Mouse (Mus musculus) heart, postnatal 0 days (tissue): ENCODE measurements around the gene Kcne3. TPM values are rescaled to one million over a fixed set of nuclear protein-coding genes. Genes with fewer than 3 reads are reported as not detected.

Source experiments
- ATAC-seq: fragments of 200-750 bp; cut with Nextera tagmentation; 2 replicates; pipeline ENCODE4 v1.8.0; 2017; ENCODE audit warnings: low read depth, moderate number of reproducible peaks, moderate library complexity; ENCODE audit not compliant: insufficient read depth
- DNase-seq: peaks from one replicate; pipeline ENCODE4 v3.0.0-alpha.2; 2016; ENCODE audit warnings: low spot score
- H3K27ac ChIP-seq: fragments of 300-500 bp; sonication (generic); 2 replicates; pipeline ENCODE4 v1.5.1; 2014; ENCODE audit warnings: low read depth, mild to moderate bottlenecking
- H3K27me3 ChIP-seq: fragments of 300-500 bp; sonication (generic); 2 replicates; pipeline ENCODE4 v1.6.1; 2014; ENCODE audit warnings: low read length, mixed read lengths; ENCODE audit not compliant: control insufficient read depth, insufficient read depth
- H3K36me3 ChIP-seq: fragments of 300-500 bp; sonication (generic); replicated peaks from 2 replicates; pipeline ENCODE4 v1.6.1; 2014; ENCODE audit warnings: low read length, mixed read lengths; ENCODE audit not compliant: control insufficient read depth, insufficient read depth
- H3K4me1 ChIP-seq: fragments of 300-500 bp; sonication (generic); 2 replicates; pipeline ENCODE4 v1.6.1; 2014; ENCODE audit warnings: antibody characterized with exemption; ENCODE audit not compliant: control insufficient read depth, insufficient read depth
- H3K4me2 ChIP-seq: fragments of 300-500 bp; sonication (generic); 2 replicates; pipeline ENCODE4 v1.6.1; 2014; ENCODE audit warnings: low read depth, mild to moderate bottlenecking, low read length, moderate library complexity
- H3K4me3 ChIP-seq: fragments of 300-500 bp; sonication (generic); 2 replicates; pipeline ENCODE4 v1.5.1; 2014; ENCODE audit warnings: low read depth, low read length
- H3K9ac ChIP-seq: fragments of 300-500 bp; sonication (generic); replicated peaks from 2 replicates; pipeline ENCODE4 v1.6.1; 2014; ENCODE audit warnings: low read depth, low read length, mixed read lengths
- H3K9me3 ChIP-seq: fragments of 300-500 bp; sonication (generic); replicated peaks from 2 replicates; pipeline ENCODE4 v1.6.1; 2016; ENCODE audit warnings: low read length; ENCODE audit not compliant: control insufficient read depth
- CTCF ChIP-seq: IDR thresholded peaks from 2 replicates; pipeline ENCODE4 v1.5.1; 2016; ENCODE audit warnings: antibody characterized with exemption, control low read depth, low read depth
- EP300 ChIP-seq: IDR thresholded peaks from 2 replicates; pipeline ENCODE4 v1.6.1; 2016; ENCODE audit warnings: antibody characterized with exemption, low read depth
- WGBS: fragments of 180-500 bp; shearing (Covaris S2); extraction: QIAGEN DNeasy Blood & Tissue Kit; methylation state at CpG from one replicate; pipeline ENCODE4 v1.1.7; 2014; 5-methylcytosine and 5-hydroxymethylcytosine counted together
- polyA plus RNA-seq: library from polyadenylated mRNA; unstranded; fragments of >200 nt; fragmentation: Nextera tagmentation; extraction: Ambion mirVana; gene quantifications from 2 replicates; pipeline ENCODE4 v1.2.1, GENCODE M21; 2015
- total RNA-seq: library from RNA; depleted of rRNA; stranded (reverse); fragments of >200 nt; gene quantifications from 2 replicates; pipeline ENCODE4 v1.2.3, GENCODE M21; 2014; ENCODE audit warnings: low replicate concordance

The Kcne3 gene
- total and polyA plus RNA-seq, 2 experiments from 2014 or later = 0.99 to 3.3 TPM

- Histone ChIP-seq H3K27me3 (no peaks in the 10 kb centered on the region), H3K4me2 (no peak overlapping the region), H3K9ac (no peak overlapping the region), H3K4me3 (no peak overlapping the region), H3K4me1 (peaks cover 10% of the 10 kb centered on the region; the same call in 1 of the 2 replicates), H3K9me3 (no peaks in the 10 kb centered on the region), H3K36me3 (no peaks in the 10 kb centered on the region), H3K27ac (no peak overlapping the region)
- TF ChIP-seq CTCF (no peak), EP300 (no peak)
- WGBS = 58% methylated on average over 3 of the region's 3 CpGs
- DNase-seq (no peak), ATAC-seq (no peak)
Observed at GRCm38 (mm10) chr7:100203616-100204015, 27.3 kb downstream of the Kcne3 start.

- H3K4me3 ChIP-seq = no peak overlapping the region
- ATAC-seq (no peak), DNase-seq (no peak)
- TF ChIP-seq CTCF = no peak
- TF ChIP-seq EP300 = no peak
- 84% methylated on average over 6 of the region's 6 CpGs for WGBS
- no peak overlapping the region for H3K9ac ChIP-seq
- H3K27me3 ChIP-seq = no peaks in the 10 kb centered on the region
- H3K27ac ChIP-seq = no peak overlapping the region
- H3K4me2 ChIP-seq = no peak overlapping the region
- no peaks in the 10 kb centered on the region for H3K9me3 ChIP-seq
- H3K36me3 ChIP-seq = no peaks in the 10 kb centered on the region
- H3K4me1 ChIP-seq = peaks cover 10% of the 10 kb centered on the region; the same call in 1 of the 2 replicates
Observed at GRCm38 (mm10) chr7:100204871-100205270, 28.6 kb downstream of the Kcne3 start.

GRCm38 (mm10) chr7:100206144-100206543, 29.8 kb downstream of the Kcne3 start:
- Histone ChIP-seq H3K4me2 (no peak overlapping the region), H3K36me3 (no peaks in the 10 kb centered on the region), H3K4me1 (peaks cover 10% of the 10 kb centered on the region; the same call in 1 of the 2 replicates), H3K27ac (no peak overlapping the region), H3K27me3 (no peaks in the 10 kb centered on the region), H3K9me3 (no peaks in the 10 kb centered on the region), H3K9ac (no peak overlapping the region), H3K4me3 (no peak overlapping the region)
- ATAC-seq = no peak
- TF ChIP-seq CTCF (no peak), EP300 (no peak)
- no peak for DNase-seq
- 84% methylated on average over 2 of the region's 2 CpGs for WGBS

DNA sequence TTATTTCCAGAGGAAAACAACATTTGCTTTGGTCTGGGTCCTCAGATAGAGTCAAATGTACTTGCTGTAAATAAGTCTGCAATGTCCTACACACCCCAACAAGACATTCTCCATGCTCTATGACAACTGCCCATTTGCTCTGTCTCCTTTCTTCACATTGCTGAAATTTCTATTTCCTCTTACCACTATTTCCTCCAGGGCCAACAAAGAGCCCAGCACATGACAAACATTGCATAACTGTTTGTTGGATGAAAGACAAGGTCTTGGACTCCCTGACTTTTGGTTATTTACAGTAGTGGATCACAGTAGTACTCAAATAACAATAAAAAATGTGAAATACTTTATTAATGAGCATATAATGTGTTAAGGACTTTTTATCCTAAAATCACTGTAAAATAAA, 31.6 kb downstream of the Kcne3 start:
- Histone ChIP-seq H3K4me2 (no peak overlapping the region), H3K36me3 (no peaks in the 10 kb centered on the region), H3K27ac (no peak overlapping the region), H3K4me3 (no peak overlapping the region), H3K4me1 (peaks cover 10% of the 10 kb centered on the region; the same call in 1 of the 2 replicates), H3K9ac (no peak overlapping the region), H3K9me3 (no peaks in the 10 kb centered on the region), H3K27me3 (no peaks in the 10 kb centered on the region)
- TF ChIP-seq EP300 (no peak), CTCF (no peak)
- ATAC-seq = no peak
- DNase-seq = no peak

DNA sequence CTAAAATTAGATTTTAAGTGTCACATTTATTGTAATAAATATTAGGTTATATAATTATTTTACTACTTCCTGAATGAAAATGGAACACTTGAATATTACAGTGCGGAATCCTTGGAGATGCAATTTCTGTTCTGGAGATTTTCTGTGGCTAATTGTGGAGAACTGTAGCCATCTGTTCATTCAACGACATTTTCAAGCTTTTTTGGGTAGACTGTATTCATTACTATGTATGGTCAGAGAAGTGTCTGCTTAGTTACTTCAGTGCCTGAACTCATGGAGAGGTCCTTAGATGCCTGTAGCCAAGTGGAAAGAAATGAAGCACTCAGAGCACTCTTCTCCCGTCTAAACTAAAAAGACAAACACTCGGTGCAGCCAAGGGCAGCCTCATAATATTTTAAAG, 38.0 kb downstream of the Kcne3 start:
- no peak for ATAC-seq
- no peak overlapping the region for H3K27ac ChIP-seq
- H3K4me3 ChIP-seq = no peak overlapping the region
- TF ChIP-seq CTCF = no peak
- no peak for TF ChIP-seq EP300
- no peak overlapping the region for H3K9ac ChIP-seq
- DNase-seq = no peak
- H3K4me1 ChIP-seq = peaks cover 5% of the 10 kb centered on the region; the same call in 1 of the 2 replicates
- no peak overlapping the region for H3K4me2 ChIP-seq
- 68% methylated on average over 4 of the region's 4 CpGs for WGBS
- no peaks in the 10 kb centered on the region for H3K36me3 ChIP-seq
- no peaks in the 10 kb centered on the region for H3K9me3 ChIP-seq
- H3K27me3 ChIP-seq = no peaks in the 10 kb centered on the region

DNA sequence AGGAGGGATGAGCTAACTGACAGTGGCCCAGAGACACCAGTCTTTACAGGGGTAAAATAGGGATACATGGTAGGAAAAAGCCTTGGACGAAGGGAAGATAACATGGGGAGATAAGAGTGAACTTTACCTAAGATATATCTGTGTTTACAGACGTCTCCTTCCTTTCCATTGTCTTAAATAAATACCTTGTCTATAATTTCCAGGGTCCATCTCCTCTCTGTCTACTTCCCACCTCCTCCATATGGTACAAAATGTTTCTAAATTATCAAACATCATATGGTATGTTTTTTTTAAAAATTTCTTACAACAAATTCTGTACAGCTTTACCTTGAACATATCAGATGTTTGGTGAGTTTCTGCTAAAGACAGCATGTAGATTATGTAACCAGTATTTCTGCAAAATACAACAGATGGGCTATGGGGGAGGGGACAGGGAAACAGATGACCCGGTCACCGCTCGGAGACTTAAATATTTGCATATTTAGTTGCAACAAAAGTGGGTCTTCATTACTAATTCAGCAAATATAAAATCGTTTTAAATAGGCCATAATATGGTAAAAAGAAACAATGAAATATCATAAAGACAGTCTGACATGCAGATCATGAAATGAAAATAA, 38.9 kb downstream of the Kcne3 start:
- whole genome bisulfite sequencing = 50% methylated on average over 6 of the region's 6 CpGs
- Histone ChIP-seq H3K36me3 (no peaks in the 10 kb centered on the region), H3K4me2 (no peak overlapping the region), H3K27ac (no peak overlapping the region), H3K4me3 (no peak overlapping the region), H3K9me3 (no peaks in the 10 kb centered on the region), H3K27me3 (no peaks in the 10 kb centered on the region), H3K9ac (no peak overlapping the region), H3K4me1 (peaks cover 5% of the 10 kb centered on the region; the same call in 1 of the 2 replicates)
- TF ChIP-seq EP300 (no peak), CTCF (no peak)
- DNase-seq (no peak), ATAC-seq (no peak)
